Mouse (Mus musculus): Measurements from ENCODE around the gene Opcml. TPM values are rescaled to one million over a fixed set of nuclear protein-coding genes. Genes with fewer than 3 reads are reported as not detected.

Opcml gene
- polyA plus RNA-seq, 1 experiment = 1.3 TPM

GRCm38 (mm10) chr9:28121858-28122257, 331.3 kb downstream of the Opcml start:
- no peak overlapping the region for H3K4me3 ChIP-seq (replicated peaks; ENCODE audit: control insufficient read depth, low read depth, low read length)
- WGBS = 58% methylated on average over 2 of the region's 2 CpGs
- no peak overlapping the region for H3K27ac ChIP-seq (ENCODE audit: control insufficient read depth, insufficient read depth, low read depth, low read length, poor library complexity)
- TF ChIP-seq POLR2A (IDR thresholded peaks at IDR 0.05; ENCODE audit: borderline replicate concordance, control insufficient read depth, low read depth, low read length) (no peak), CTCF (IDR thresholded peaks at IDR 0.05; ENCODE audit: control insufficient read depth, insufficient read depth, low read length) (no peak)
- H3K4me1 ChIP-seq (ENCODE audit: control insufficient read depth, insufficient read depth, low read length) = no peaks in the 10 kb centered on the region

GRCm38 (mm10) chr9:28128735-28129134, 338.2 kb downstream of the Opcml start:
- no peak for TF ChIP-seq CTCF (IDR thresholded peaks at IDR 0.05; ENCODE audit: control insufficient read depth, insufficient read depth, low read length)
- no peak for TF ChIP-seq POLR2A (IDR thresholded peaks at IDR 0.05; ENCODE audit: borderline replicate concordance, control insufficient read depth, low read depth, low read length)
- Histone ChIP-seq H3K4me3 (replicated peaks; ENCODE audit: control insufficient read depth, low read depth, low read length) (no peak overlapping the region), H3K4me1 (ENCODE audit: control insufficient read depth, insufficient read depth, low read length) (no peaks in the 10 kb centered on the region), H3K27ac (ENCODE audit: control insufficient read depth, insufficient read depth, low read depth, low read length, poor library complexity) (no peak overlapping the region)
- 72% methylated on average over 1 of the region's 1 CpGs for WGBS

DNA sequence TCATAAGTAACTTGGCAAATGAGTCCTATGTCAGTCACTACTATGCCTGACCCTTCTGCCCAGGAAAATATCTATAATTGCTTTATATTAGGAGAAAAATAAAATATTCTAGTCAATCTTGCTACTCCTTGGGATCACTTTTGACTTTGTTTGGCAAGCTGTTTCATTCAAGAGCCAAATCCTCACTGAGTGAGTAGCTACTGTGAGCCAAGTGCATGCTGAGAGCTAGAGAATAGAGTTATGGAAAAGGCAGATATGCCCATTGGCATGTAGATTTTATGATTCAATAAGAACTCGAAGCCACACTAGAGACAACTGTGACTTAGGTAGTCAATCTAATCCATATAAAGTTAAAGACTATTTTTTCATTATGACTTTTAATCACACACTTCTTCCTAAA, 340.9 kb downstream of the Opcml start:
- no peaks in the 10 kb centered on the region for H3K4me1 ChIP-seq (ENCODE audit: control insufficient read depth, insufficient read depth, low read length)
- H3K27ac ChIP-seq (ENCODE audit: control insufficient read depth, insufficient read depth, low read depth, low read length, poor library complexity) = no peak overlapping the region
- WGBS = 67% methylated on average over 1 of the region's 1 CpGs
- TF ChIP-seq POLR2A (IDR thresholded peaks at IDR 0.05; ENCODE audit: borderline replicate concordance, control insufficient read depth, low read depth, low read length) (no peak), CTCF (IDR thresholded peaks at IDR 0.05; ENCODE audit: control insufficient read depth, insufficient read depth, low read length) (no peak)
- H3K4me3 ChIP-seq (replicated peaks; ENCODE audit: control insufficient read depth, low read depth, low read length) = no peak overlapping the region

GRCm38 (mm10) chr9:28136614-28137013, 346.0 kb downstream of the Opcml start:
- WGBS = 65% methylated on average over 2 of the region's 2 CpGs
- H3K27ac ChIP-seq (ENCODE audit: control insufficient read depth, insufficient read depth, low read depth, low read length, poor library complexity) = no peak overlapping the region
- no peaks in the 10 kb centered on the region for H3K4me1 ChIP-seq (ENCODE audit: control insufficient read depth, insufficient read depth, low read length)
- TF ChIP-seq CTCF (IDR thresholded peaks at IDR 0.05; ENCODE audit: control insufficient read depth, insufficient read depth, low read length) (no peak), POLR2A (IDR thresholded peaks at IDR 0.05; ENCODE audit: borderline replicate concordance, control insufficient read depth, low read depth, low read length) (no peak)
- H3K4me3 ChIP-seq (replicated peaks; ENCODE audit: control insufficient read depth, low read depth, low read length) = no peak overlapping the region

DNA sequence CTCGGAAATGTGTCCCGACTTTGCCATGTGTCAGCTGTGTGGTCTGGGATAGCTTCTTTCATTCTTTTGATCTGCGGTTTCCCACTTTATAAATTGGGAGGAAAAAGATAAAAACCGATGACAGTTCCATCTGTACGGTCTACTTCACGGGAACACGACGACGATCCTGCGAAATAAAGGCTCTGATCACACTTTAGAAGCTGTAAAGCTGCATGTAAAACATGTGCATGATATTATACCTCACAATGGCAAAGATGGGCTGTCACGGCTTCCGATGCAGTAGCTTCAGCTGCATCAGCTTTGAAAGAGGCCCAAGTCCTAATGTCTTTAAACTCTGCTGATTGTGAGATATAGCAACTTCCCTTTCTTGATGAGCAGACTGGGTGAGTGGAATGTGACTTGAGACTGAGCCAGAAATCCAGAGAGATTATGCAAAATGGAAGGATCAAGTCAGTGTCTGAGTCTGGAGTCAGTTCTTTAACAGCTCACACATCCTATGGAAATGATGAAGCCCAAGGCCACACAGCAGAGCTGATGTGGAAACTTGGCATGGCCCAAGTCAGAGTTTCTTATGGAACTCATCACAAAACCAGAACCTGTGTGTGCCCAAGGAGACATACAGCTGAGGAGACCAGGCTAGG, 349.5 kb downstream of the Opcml start:
- H3K4me3 ChIP-seq (replicated peaks; ENCODE audit: control insufficient read depth, low read depth, low read length) = no peak overlapping the region
- H3K4me1 ChIP-seq (ENCODE audit: control insufficient read depth, insufficient read depth, low read length) = no peaks in the 10 kb centered on the region
- TF ChIP-seq POLR2A (IDR thresholded peaks at IDR 0.05; ENCODE audit: borderline replicate concordance, control insufficient read depth, low read depth, low read length) = no peak
- TF ChIP-seq CTCF (IDR thresholded peaks at IDR 0.05; ENCODE audit: control insufficient read depth, insufficient read depth, low read length) = no peak
- WGBS = 80% methylated on average over 12 of the region's 12 CpGs
- H3K27ac ChIP-seq (ENCODE audit: control insufficient read depth, insufficient read depth, low read depth, low read length, poor library complexity) = no peak overlapping the region

DNA sequence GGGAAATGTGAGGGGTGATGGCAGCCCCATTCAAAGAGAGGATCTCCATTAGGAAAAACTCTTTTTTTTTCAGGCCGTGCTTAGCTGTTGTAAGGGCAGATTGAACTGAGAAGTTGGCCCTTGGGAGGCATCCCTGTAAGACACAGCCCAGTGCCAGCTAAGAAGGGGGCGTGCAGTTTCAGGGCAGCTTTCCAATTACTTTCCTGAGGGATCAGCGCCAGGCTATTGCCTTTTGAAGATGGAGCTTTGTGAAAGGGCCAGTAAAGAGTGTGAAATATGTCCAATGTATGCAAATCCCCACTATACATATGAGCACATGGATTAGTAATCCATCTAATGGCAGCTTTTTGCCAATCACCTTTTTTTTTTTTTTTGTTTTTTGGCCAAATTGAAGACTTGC, 358.9 kb downstream of the Opcml start:
- TF ChIP-seq POLR2A (IDR thresholded peaks at IDR 0.05; ENCODE audit: borderline replicate concordance, control insufficient read depth, low read depth, low read length) = no peak
- TF ChIP-seq CTCF (IDR thresholded peaks at IDR 0.05; ENCODE audit: control insufficient read depth, insufficient read depth, low read length) = no peak
- Histone ChIP-seq H3K27ac (ENCODE audit: control insufficient read depth, insufficient read depth, low read depth, low read length, poor library complexity) (no peak overlapping the region), H3K4me1 (ENCODE audit: control insufficient read depth, insufficient read depth, low read length) (no peaks in the 10 kb centered on the region), H3K4me3 (replicated peaks; ENCODE audit: control insufficient read depth, low read depth, low read length) (no peak overlapping the region)
- WGBS = 64% methylated on average over 3 of the region's 3 CpGs

- Histone ChIP-seq H3K27ac (ENCODE audit: control insufficient read depth, insufficient read depth, low read depth, low read length, poor library complexity) (no peak overlapping the region), H3K4me1 (ENCODE audit: control insufficient read depth, insufficient read depth, low read length) (no peaks in the 10 kb centered on the region), H3K4me3 (replicated peaks; ENCODE audit: control insufficient read depth, low read depth, low read length) (no peak overlapping the region)
- no peak for TF ChIP-seq CTCF (IDR thresholded peaks at IDR 0.05; ENCODE audit: control insufficient read depth, insufficient read depth, low read length)
- TF ChIP-seq POLR2A (IDR thresholded peaks at IDR 0.05; ENCODE audit: borderline replicate concordance, control insufficient read depth, low read depth, low read length) = no peak
- 5% methylated on average over 6 of the region's 6 CpGs for WGBS
These were observed 363.2 kb downstream of the Opcml start for GRCm38 (mm10) chr9:28153748-28154147.

DNA sequence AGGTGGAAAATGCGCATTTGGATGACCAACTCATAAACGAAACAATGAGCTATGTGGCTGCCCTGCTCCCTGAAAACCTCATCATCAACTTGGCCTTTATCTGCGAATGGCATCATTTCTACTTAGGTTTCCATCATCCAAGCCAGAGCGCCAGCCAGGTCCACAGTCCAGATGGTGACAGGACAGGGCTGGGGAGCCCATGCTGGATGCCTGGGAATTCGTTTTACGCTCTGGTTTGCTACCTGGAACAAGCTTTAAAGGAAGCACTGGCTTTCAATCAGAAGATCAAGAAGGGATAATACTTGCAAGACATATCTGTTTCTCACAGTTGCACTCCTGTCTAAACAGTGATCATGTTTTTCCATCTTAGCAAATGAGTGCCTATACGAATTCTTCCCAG, 366.5 kb downstream of the Opcml start:
- H3K4me1 ChIP-seq (ENCODE audit: control insufficient read depth, insufficient read depth, low read length) = no peaks in the 10 kb centered on the region
- no peak overlapping the region for H3K27ac ChIP-seq (ENCODE audit: control insufficient read depth, insufficient read depth, low read depth, low read length, poor library complexity)
- 74% methylated on average over 7 of the region's 7 CpGs for WGBS
- TF ChIP-seq POLR2A (IDR thresholded peaks at IDR 0.05; ENCODE audit: borderline replicate concordance, control insufficient read depth, low read depth, low read length) (no peak), CTCF (IDR thresholded peaks at IDR 0.05; ENCODE audit: control insufficient read depth, insufficient read depth, low read length) (no peak)
- no peak overlapping the region for H3K4me3 ChIP-seq (replicated peaks; ENCODE audit: control insufficient read depth, low read depth, low read length)

DNA sequence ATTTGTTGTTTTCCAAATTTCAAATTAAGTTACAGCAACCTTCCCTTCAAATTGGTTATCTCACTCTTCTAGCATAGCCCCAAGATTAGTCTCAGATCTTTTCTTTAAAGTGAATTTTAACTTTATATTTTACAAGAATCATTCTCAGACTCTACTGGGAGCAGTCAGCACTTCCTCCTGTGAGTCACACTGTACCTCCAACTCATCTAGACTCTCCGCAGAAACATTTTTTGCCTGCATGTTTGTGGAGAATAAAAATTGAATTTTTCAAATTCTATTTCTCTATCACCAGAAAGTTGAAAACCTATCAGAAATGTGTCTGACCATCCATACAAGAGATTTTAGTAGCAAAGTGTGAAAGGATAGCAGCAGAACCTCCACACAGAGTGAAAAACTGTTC, 370.4 kb downstream of the Opcml start:
- H3K27ac ChIP-seq (ENCODE audit: control insufficient read depth, insufficient read depth, low read depth, low read length, poor library complexity) = no peak overlapping the region
- H3K4me1 ChIP-seq (ENCODE audit: control insufficient read depth, insufficient read depth, low read length) = no peaks in the 10 kb centered on the region
- 81% methylated on average over 1 of the region's 1 CpGs for WGBS
- no peak overlapping the region for H3K4me3 ChIP-seq (replicated peaks; ENCODE audit: control insufficient read depth, low read depth, low read length)
- TF ChIP-seq POLR2A (IDR thresholded peaks at IDR 0.05; ENCODE audit: borderline replicate concordance, control insufficient read depth, low read depth, low read length) = no peak
